Mouse (Mus musculus) G1E-ER4 (cell line): Measurements from ENCODE around the gene Copb1. TPM values are rescaled to one million over a fixed set of nuclear protein-coding genes. Genes with fewer than 3 reads are reported as not detected.

Experiments used
- GATA1 ChIP-seq: IDR thresholded peaks from one replicate; pipeline ENCODE4 v1.8.0; 2012; ENCODE audit warnings: low read length, inconsistent platforms
- polyA plus RNA-seq: library from polyadenylated mRNA; stranded (reverse); fragments of >175 nt; gene quantifications from 2 replicates; pipeline ENCODE4 v1.2.3, GENCODE M21; 2012

Copb1 gene
- 13.3 and 28.2 TPM in 2 replicates for polyA plus RNA-seq

- no peak for TF ChIP-seq GATA1
Measured at GRCm38 (mm10) chr7:114253885-114254833, at the start of gene Copb1. TSS of gene Copb1 (minus strand) at chr7:114254711.

GRCm38 (mm10) chr7:114301293-114301782, 46.8 kb upstream of the Copb1 start:
- peak; percentile 66 for TF ChIP-seq GATA1

- TF ChIP-seq GATA1 = no peak
Measured at GRCm38 (mm10) chr7:114300782-114301181, 46.3 kb upstream of the Copb1 start.

GRCm38 (mm10) chr7:114299247-114299646, 44.7 kb upstream of the Copb1 start:
- TF ChIP-seq GATA1 = no peak

- TF ChIP-seq GATA1 = no peak
Measured at GRCm38 (mm10) chr7:114294698-114295097, 40.2 kb upstream of the Copb1 start.

- TF ChIP-seq GATA1 = no peak
Measured at GRCm38 (mm10) chr7:114293903-114294302, 39.4 kb upstream of the Copb1 start.

- TF ChIP-seq GATA1 = no peak
Measured at GRCm38 (mm10) chr7:114292501-114292971, 38.0 kb upstream of the Copb1 start.

GRCm38 (mm10) chr7:114291461-114292335, 37.2 kb upstream of the Copb1 start:
- no peak for TF ChIP-seq GATA1

- TF ChIP-seq GATA1 = no peak
Measured at GRCm38 (mm10) chr7:114290078-114290506, 35.6 kb upstream of the Copb1 start.

GRCm38 (mm10) chr7:114284296-114284910, 29.9 kb upstream of the Copb1 start:
- no peak for TF ChIP-seq GATA1

- no peak for TF ChIP-seq GATA1
Measured at GRCm38 (mm10) chr7:114283006-114283405, 28.5 kb upstream of the Copb1 start.

- TF ChIP-seq GATA1 = no peak
Measured at GRCm38 (mm10) chr7:114281671-114282070, 27.2 kb upstream of the Copb1 start.

GRCm38 (mm10) chr7:114276005-114276752, 21.7 kb upstream of the Copb1 start, which contains the start of gene Psma1:
TSS of gene Psma1 (minus strand) at chr7:114276118.
- TF ChIP-seq GATA1 = no peak

GRCm38 (mm10) chr7:114275372-114276004, 21.0 kb upstream of the Copb1 start:
- TF ChIP-seq GATA1 = no peak

- no peak for TF ChIP-seq GATA1
Measured at GRCm38 (mm10) chr7:114268446-114268845, 13.9 kb upstream of the Copb1 start.
